Mouse (Mus musculus): Measurements from ENCODE around the gene Colgalt1.

Gene Colgalt1

DNA sequence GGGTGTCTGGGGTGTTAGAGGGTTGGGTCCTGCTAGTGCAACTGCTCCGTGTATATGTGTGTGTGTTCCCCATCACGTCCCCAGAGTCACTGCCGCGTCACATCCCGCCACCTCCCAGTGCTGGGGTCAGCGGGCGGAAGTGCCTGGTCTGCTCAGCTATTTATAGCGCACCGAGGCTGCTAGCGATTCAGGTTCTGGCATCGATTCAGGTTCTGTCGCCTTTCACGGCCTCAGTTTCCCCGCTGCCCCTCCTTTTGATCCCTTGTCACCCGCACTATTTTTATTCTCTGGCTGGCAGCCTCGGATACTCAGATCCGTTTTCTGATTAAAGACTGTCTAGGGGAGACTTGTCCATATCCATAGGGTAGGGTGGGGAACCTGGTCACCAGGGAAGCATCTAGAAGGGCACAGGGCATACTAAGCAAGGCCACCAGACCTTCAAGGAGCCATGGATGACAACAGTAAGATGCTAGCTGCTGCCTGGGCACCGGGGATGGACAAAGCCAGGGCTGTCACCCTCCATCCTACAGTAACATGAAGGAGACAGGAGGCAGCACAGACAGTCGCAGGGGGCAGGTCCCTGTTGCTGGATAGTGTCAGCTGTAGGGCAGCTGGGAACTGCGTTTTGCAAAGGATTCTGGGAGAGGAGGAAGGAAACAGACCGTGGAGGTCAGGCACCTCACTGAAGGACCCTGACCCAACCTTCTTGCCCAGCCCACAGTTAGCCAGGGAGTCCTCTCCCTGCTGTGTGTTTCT is 57.6 kb downstream of the Colgalt1 start:
- DNase-seq (ENCODE audit: low spot score): no peak

DNA sequence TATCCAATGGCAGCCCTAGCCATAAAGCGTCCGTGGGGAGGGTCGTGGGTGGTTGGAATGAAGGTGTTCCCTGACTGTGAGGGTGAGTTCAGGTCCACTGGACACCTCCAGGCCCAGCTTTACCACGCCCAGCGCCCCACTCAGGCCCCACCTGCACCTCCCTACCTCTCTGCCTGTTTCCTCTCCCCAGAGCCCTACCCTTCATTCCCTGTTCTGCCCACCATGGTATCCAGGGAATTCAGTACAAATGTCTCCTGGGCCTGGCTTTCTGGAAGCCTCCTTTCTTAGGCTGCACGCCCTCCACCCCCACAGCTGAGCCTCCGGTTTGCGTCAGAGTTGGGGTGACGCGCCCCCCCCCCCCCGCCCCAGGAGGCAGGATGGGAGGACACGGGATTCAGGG is 59.4 kb downstream of the Colgalt1 start:
- DNase-seq (ENCODE audit: low spot score): no peak

DNA sequence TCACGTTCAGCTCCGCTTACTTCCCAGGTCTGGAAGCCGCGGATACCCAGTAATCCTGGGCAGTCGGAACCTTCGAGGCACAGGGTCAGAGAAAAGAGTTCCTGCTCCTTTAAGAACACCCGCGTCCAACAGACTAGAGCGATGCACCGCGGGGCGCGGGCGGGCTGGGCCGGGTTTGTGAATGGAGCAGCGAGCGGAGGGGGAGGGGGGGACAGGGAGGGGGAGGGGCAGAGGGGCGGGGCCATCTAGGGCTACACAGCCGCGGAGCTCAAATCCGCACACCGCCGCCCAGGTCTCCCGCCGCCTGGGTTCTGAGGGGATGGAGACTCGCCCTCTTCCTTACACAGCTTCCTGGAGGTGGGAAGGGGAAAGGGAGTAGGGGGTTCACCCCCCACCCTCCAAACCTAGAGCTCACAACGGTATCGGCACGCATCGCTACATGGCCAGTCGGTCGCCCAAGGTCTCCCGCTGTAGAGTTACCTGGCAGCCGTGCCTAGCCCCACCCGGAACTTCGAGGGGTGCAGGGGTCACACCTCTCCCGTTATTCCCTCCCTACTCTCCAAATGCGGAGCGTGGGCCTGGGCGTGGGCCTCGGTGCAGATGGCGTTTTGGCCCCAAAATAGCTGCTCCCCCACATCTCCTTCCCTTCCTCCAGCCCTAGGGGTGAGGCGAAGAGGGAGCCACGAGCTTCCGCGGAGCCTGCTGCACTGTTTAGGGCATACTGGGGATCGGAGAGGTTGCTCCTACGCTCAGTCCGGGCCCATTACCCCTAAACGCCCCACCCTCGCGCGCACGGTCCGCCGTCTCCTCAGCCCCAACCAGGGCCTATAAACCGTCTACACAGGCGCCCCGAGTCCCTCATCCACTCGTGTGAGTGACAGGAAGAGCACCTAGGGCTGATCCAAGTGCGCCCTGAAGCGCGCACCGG is 60.1 kb downstream of the Colgalt1 start:
- peak; percentile 78 for DNase-seq (ENCODE audit: low spot score)

DNA sequence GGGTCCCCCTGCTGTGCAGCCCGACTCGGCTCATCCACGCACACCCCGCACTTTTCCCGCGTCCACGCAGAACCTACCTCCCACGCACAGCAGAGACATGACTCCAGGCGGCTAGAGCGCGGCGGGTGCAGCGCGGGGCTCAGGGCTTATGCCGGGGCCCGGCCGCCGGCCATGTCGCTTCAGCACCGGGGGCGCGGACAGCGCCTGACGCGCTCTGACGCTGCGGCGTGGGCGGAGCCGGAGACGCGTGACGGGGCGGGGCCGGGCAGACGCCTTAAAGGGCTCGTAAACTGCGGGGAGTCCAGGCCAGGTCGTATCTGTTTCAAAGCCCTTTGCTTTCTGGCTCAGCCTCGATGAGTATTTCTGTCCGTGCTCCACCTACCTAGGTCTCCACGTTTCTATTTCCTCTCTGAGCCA is 60.8 kb downstream of the Colgalt1 start, which contains the start of gene Unc13a:
Unc13a (minus strand) TSS at position 209 of the 417 bp plus-strand sequence.
- DNase-seq (ENCODE audit: low spot score): peak; percentile 92

DNA sequence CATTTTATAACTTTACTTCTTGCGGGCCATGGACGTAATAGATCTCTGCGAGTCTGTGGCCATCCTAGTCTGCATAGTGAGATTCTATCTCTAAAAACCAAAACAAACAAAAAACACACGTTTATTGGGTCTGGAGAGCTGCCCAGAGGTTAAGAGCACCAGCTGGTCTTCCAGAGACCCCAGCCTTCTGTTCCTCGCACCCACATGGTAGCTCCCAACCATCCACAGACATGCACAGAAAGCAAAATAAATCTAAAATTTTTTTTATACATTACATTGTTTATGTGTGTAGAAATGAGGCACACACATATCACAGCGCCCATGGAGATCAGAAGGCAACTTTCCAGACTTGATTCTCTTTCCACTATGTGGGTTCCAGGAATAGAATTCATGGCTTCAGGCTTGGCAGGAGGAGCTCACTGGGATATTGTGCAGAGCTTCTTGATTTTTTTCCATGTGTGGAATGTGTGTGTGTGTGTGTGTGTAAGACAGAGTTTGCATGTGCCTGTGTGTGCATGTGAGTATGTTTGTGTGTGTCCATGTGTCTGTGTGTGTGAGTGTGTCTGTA is 61.5 kb downstream of the Colgalt1 start:
- DNase-seq (ENCODE audit: low spot score): no peak

DNA sequence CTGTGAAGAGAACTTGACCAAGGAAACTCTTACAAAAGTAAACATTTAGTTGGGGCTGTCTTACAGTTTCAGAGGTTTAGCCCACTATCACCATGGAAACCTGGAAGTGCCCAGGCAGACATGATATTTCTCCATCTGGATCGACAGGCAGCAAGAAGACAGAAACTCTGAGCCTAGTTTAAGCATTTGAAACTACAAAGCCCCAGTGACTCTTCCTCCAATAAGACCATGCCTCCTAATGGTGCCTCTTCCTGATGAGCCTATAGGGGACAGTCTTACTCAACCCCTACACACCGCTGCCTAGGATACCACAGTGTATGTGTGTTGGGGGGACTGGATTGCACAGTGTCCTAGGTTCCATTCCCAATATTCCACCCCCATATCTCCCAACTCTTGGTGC is 63.3 kb downstream of the Colgalt1 start:
- DNase-seq (ENCODE audit: low spot score): no peak

All from layer of hippocampus, adult 11-12 months (tissue).